Mouse (Mus musculus) erythroblast, embryonic 14.5 days (primary cell): Measurements from ENCODE around the gene Exoc4.

Experiments
- GATA1 ChIP-seq: IDR thresholded peaks from 2 replicates; pipeline ENCODE4 v1.6.1; 2012; ENCODE audit warnings: low read length, inconsistent platforms, mixed read lengths
- TAL1 ChIP-seq: IDR thresholded peaks from 3 replicates; pipeline ENCODE4 v1.6.1; 2012; ENCODE audit warnings: low read length, inconsistent platforms, mixed read lengths

DNA sequence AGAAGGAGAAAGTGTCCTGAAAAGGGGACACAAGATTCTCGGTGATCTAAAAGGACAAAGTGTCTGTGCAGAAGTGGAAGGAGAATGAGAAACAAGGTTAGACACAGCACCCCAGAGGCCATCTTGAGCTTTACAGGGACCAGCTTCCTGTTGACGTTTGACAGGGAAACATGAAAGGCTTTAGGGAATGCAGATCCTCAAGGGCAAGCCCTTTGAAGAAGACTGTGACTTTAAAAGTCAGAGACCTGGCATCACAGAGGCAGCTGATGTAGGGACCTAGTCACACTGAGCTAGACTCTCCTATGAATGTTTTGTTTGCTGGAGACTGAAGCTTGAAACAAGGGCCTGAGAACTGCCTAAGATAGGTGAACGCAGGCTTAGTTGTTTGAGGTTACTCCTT, 520.4 kb downstream of the Exoc4 start:
- no peak for TF ChIP-seq GATA1
- no peak for TF ChIP-seq TAL1
